Mouse (Mus musculus): Measurements from ENCODE around the gene Rnf135. TPM values are rescaled to one million over a fixed set of nuclear protein-coding genes. Genes with fewer than 3 reads are reported as not detected.
"Not testable (repeated sequence)": the region's sequence is repeated elsewhere in the genome, so short reads cannot be mapped to it uniquely, and the experiment has no call there.

Rnf135 gene
- total RNA-seq, 2 experiments from 2014 or later: 1.6 to 1.7 TPM

DNA sequence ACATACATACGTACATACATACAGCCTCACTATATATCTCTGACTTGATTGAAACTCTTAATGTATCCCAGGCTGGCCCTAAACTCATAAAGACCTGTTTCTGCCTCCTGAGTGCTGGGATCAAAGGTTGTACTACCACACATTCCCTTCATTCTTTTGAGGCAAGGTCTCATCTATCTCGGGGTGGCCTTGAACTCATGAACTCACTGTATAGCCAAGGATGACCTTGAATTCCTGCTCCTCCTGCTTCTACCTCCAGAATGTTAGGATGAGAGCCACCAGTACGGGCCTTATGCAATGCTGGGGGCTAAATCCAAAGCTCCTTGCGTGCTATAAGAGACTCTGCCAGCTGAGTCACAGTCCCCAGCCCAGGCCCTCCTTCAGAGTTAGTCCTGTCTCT is 22.6 kb upstream of the Rnf135 start:
- DNase-seq (ENCODE audit: low spot score): no peak

DNA sequence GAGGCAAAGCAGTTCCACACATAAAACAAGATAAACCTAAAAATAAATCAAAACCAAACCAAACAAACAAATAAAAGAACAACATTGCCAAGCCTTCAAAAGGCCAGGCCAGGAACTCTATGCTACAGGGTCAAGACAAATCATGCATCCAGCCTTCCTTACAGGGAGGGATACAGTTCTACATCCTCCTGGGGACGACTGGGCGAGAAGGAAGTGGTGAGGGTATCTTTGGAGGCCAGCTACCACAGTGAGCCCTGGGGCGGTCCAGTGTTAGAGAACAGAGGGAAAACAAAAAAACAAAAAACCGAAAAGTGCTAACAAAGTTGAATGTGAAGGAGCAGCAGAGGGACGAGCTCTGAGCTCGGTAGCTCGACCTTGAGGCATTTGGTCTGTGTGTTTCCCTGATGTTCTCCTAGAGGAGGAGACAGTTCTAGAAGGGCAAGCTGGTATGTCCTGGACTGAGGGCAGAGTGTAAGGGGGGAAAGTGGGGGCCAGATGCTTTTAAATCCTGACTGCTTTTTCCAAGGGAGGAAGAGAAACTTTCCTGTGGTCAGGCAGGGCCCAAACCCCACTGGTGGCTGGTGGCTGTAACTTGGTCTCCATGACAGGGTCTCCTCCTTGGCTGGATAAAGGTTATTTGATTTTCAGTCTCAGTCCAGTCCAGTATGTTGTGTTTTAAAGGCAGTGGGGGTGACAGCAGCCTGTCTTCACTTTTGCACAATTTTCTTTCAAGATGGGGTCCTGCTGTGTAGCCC is 20.1 kb upstream of the Rnf135 start:
- DNase-seq (ENCODE audit: low spot score): no peak

DNA sequence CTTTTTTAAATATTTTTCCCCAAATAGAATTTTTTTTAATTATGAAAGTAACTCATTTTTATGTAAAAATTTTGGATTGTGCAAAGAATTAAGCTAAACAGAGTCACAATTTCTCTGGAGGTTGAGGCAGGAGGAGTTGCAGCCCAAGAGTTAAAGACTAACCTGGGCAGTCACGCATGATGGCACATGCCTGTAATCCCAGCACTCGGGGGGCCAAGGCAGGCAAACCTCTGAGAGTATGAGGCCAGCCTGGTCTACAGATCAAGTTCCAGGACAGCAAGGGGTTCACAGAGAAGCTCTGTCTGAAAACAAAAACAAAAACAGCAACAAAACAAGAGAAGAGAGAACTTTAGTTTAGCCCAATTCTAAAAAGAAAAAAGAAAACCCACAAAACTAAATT is 19.4 kb upstream of the Rnf135 start:
- no peak for DNase-seq (ENCODE audit: low spot score)

DNA sequence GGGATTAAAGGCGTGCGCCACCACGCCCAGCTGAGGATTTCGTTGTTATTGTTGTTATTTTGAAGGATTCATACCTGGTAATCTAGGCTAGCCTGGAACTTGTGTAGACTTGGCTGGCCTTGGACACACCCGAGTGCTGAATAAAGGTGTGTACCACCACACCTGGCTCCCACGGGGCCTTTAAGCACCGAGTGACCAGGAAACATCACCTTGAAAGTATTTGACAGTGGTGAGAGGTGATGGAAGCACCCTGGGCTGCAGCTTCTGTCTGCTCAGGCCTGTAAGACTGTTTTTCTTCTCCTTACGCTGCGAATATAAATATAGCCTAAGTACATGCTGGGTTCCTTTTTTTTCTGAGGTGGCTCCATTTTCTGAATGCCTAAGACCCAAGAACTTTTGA is 15.5 kb upstream of the Rnf135 start:
- DNase-seq (ENCODE audit: low spot score): no peak

DNA sequence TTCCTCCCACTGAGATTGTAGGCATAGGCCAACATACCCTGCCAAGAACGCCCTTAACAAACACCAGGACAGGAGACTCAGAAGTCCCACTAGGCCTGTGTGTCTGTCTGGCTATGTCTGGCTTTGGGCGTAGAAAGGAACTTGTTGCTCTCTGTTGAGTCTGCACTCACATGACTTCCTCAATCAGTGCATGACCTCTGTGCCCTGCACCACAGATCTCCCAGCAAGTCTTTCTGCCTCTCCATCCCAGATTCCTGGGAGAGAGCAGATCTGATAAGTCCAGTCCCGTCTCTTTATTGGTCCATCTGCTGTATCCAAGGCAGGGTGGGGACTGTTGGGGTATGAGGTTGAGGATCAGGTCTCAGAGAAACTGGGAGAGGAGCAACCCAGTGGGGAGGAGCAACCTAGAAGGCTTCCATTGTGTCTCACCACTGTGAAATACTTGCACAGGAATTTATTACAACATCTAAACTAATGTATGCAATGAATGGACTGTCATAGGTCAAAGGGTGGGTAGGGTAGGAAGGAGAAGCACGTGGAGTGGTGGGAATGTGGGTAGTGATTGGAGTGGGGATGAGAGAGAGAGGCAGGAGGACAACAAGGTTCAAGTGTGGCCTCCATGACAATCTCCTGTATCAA is 14.9 kb upstream of the Rnf135 start:
- DNase-seq (ENCODE audit: low spot score): no peak

DNA sequence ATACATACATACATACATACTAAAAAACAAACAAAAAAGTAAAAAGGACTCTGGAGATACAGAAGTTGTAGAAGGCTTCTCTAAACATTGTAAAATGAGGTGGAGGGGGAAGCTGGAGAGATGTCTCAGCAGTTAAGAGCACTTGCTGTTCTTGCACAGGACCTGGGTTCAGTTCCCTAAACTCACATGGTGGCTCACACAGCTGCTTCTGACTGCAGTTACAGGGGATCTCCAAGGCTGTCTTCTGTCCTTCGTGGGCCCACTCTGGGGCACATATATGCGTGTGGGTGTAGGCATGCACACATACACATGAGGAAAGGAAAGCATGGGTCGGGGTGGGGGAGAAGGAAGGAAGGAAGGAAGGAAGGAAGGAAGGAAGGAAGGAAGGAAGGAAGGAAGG is 14.0 kb upstream of the Rnf135 start:
- no peak for DNase-seq (ENCODE audit: low spot score)

DNA sequence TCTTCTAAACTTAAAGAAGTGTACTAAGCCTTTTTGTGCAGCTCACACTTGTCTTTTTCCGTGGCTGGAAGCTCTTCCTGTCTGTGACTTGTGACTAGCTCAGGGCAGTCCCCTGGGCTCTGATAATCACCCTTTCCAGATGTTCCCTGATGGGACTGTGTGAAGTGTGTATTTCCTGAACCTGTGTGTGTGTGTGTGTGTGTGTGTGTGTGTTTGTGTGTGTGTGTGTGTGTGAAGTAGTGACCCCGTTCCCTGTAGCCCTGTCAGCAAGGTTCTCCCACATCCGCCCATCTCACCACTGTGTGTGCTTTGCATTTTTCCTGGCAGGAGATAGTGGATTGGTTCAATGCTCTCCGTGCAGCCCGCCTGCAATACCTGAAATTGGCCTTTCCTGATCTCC is 13.3 kb upstream of the Rnf135 start:
- no peak for DNase-seq (ENCODE audit: low spot score)

DNA sequence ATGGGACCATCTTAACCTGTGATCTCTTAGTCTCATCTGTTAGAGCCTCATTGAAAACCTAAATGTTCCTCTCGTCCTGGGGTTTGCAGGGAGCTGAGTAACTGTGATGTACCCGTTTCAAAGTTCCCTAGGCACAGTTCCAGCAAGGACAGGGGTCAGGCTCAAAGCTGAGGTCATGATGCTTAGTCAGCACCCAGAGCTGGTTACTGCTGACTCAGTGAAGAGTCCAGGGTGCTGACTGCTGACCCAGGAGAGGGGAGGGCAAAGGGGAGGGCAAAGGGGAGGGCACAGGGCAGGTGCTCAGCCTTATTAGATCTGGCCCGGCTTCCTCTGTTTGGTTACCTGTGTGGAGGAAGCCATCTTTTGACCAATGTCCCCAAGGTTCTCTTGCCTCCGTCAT is 11.8 kb upstream of the Rnf135 start:
- peak; percentile 36 for DNase-seq (ENCODE audit: low spot score)

DNA sequence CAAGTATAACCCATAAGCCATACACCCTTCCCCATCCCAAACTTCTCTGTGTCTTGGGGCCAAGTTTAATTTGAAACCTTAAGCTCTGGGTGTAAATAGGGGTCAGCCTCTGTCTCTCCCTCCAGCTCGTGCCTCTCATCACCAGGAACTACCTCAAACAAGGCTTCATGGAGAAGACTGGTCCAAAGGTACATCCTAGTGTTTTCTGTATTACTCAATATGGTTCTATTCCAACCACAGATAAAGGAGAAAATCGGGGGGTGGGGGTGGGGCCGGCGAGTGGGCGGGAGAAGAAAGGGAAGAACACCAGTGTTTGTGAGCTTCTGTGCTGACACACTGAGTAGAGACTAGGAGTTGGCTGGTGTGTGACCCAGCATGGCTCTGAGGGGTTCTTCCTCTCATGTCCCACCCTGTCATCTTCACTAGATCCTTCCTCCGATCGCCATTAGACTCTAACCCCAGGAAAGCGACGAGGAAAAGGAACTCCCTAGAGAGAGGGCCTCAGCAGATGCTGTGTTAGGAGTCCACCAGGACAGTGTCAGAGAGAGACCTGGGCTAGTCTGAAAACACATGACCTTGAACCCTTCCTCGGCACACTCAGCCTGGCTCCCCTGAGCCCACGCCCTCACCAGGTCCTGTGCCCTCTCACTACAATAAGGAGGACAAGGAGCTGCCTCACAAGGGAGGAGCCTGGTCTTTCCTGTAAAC is 9.5 kb upstream of the Rnf135 start:
- no peak for DNase-seq (ENCODE audit: low spot score)

DNA sequence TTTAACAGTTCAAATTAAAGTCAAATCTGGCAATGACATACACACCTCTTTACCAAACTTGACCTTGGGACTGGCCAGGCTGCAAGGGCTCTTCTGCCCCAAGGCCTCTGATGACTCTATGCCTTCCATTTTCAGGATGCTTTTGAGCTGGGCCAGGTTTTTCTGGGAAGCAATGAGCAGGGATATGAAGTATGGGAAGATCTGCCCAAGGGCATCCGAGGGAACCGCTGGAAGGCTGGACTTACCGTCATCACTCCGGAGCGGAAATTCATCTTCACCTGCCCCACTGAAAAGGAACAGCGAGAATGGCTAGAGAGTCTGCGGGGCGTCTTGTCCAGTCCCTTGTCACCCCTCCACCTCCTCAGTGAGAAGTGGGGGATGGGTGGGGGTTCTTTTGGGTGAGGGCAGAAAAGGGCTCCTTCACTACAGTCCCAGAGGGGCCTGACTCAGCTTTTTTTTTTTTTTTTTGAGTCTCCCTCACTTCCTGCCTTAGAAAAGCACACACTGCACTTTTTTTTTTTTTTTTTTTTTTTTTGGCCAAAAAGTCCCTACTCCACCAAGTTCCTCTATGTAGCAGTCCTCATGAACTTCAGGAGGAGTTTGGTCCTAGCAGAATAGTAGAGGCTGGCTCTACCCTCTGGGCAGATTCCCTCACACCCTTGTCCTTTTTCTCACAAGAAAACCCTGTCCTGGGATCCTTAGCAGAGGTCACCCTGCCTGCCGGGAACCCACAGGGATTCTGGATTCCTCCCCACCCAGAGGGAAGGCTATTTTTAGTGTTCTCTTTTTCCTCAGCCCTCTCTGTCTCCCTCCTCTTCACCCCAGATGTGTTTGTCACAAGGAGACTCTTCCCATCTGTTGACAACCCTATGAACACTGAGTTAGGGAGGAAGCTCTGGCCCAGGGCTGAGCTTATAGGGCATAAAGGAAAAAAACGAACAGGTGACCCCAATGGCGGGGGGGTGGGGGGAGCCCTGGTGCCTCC is 6.4 kb upstream of the Rnf135 start:
- DNase-seq (ENCODE audit: low spot score): no peak

DNA sequence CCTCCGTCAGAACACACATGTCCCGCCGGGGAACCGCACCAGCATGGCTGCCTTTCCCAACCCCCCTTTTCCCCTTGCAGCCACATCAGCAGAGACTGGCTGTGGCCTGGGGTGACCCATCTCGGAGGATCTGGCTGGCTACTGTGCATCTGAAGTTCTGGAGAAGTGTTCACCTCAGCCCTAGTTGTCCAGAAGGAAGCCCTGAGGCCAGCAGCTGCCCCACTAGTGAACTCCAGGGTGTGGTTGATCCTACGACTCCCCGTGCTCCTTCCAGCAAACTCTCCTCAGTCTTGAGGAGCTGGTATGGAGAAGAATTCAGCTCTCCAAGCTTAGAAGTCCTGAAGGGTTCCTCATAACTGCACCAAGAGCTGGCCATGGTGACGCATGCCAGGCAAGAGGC is 5.3 kb upstream of the Rnf135 start:
- no peak for DNase-seq (ENCODE audit: low spot score)

DNA sequence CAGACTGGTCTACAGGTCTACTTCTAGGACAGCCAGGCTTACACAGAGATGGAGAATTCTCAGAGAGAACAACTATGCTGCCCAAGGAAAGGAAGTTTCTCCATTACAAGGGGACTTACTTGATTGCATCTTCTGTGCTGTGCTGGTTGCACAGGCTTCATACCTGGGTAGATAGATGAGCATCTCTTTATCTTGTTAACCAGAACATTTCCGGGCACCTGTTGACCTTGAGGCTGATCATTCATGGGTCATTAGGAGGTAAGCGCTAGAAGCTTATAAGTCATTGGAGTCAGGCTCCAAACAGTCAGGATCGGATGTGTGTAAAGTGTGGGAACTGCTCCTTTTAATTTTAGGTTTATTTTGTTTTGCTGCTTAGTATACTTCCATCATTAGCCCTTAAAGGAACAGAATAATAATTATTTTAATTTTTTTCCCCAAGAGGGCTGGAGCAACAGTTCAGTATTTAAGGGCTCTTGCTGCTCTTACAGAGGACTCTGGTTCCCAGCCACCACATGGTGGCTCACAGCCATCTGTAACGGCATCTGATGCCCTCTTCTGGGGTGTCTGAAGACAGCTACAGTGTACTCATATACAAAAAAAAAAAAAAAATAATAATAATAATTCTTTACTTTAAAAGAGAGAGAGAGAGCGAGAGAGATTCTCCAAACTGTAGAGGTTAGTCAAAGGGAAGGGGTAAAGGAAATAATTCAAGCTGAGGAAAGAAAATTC is 2.5 kb upstream of the Rnf135 start:
- DNase-seq (ENCODE audit: low spot score): no peak

DNA sequence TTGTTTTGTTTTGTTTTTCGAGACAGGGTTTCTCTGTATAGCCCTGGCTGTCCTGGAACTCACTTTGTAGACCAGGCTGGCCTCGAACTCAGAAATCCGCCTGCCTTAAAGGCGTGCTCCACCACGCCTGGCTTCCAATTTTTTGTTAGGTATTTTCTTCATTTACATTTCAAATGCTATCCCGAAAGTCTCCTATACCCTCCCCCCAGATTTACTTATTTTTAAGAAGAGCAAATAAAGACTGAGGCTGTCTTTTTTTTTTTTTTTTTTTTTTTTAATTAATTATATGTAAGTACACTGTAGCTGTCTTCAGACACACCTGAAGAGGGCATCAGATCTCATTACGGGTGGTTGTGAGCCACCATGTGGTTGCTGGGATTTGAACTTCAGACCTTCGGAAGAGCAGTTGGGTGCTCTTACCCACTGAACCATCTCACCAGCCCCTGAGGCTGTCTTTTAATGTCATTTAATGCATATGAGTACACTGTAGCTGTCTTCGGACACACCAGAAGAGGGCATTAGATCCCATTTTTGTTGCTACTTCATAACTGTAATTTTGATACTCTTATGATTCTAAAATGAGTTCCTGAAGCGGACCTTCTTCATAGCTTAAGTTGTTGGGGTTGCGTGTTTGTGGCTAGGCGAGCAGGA is 472 bp upstream of the Rnf135 start:
- not testable (repeated sequence) for DNase-seq (ENCODE audit: low spot score)

DNA sequence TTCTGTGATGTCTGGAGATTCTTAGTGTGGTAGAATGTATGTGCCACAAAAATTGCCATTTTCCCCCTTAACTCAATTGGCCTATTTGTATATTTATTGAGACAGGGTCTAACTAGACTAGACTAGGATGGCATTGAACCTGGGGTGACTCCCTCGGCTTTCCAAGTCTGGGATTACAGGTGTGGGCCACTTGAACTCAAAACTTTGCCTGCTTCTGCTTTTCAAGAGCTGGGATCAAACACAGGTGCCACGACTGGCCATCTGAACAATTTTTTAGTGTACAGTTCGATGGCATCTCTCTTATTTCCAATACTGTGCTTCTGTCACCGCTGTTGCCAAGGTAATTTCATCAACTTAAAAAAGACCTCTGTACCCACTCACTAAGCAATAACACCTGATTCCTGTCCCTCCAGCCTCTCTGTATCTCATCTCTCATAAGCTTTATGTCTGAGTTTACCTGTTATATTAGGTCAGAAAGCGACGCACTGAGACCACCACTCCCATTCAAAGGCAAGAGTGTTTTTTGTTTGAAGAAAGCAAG is 950 bp downstream of the Rnf135 start:
- no peak for DNase-seq (ENCODE audit: low spot score)

DNA sequence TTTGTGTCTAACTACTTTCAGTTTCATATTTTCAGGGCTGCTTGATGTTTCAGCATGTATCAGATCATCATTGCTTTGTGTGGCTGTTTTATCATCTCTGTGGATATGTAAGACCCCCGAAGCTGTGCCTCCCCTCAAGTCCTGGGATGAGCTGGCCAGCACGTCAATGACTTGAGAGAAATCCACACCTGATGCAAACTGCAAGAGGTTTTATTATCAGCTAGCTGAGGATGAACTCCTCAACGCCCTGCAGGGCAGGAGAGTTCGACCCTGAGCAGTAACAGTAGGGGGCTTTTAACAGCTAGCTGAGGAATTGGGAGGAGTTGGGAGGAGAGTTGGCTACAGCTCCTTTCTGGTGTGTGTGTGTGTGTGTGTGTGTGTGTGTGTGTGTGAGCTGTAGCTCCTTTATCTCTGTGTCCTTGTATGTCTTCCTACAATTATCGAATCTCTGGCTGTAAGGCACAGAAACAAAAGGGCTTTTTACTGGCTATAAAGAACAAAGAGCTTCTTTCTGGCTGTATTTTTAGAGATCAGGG is 1.9 kb downstream of the Rnf135 start:
- DNase-seq (ENCODE audit: low spot score): not testable (repeated sequence)

DNA sequence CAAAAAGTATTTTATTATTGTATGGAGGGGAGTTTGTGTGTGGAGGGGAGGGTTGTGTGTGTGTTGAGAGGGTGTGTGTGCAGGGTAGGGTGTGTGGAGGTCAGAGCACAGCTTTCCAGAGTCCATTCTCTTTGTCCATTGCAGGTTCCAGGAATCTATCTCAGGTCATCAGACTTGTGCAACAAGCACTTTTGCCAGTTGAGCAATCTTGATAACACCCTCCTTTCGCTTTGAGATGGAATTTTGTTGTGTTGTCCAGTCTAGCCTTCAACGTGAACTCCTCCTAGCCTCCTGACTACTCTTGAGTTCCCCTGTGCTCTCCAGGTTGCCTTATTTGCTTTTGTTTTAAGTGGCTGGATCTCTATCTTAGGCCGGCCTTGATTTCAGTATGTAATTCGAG is 6.6 kb downstream of the Rnf135 start:
- no peak for DNase-seq (ENCODE audit: low spot score)

DNA sequence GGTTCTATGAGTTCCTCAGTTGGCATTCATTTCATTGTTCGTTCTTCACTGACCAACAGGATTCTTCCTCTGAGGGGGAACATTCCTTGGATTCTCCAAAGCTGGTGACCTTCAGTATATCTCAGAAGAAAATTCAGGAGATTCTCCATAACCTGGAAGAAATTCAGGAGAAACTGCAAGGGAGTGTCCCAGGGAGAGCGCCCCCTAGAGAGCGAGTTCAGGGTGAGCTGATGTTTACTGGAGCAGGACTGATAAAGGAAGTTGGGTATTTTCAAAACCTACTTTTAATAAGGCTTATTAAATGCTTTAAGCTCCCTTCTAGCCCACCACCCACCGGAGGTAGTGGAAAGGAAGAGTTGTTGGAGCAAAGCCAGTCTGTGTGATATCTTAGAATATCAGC is 10.2 kb downstream of the Rnf135 start:
- DNase-seq (ENCODE audit: low spot score): no peak

DNA sequence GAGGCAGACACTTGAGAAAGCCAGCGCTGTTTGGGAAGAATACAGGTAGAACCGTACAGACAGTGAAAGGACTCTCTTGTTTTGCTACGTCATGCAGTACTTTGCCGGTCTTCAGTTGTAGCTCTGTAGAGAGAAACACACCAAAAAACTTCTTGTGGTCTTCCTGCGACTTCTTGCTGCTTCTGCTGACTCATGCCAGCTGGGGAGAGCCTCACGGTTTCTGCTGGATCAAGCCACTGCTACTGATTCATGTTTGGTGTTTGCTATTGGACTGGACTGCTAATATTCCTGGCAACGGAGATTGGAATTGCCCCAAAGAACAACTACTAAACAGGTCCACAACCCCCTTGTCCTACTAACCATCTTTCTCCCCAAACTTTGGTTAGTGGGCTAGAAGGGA is 12.7 kb downstream of the Rnf135 start:
- DNase-seq (ENCODE audit: low spot score): no peak

DNA sequence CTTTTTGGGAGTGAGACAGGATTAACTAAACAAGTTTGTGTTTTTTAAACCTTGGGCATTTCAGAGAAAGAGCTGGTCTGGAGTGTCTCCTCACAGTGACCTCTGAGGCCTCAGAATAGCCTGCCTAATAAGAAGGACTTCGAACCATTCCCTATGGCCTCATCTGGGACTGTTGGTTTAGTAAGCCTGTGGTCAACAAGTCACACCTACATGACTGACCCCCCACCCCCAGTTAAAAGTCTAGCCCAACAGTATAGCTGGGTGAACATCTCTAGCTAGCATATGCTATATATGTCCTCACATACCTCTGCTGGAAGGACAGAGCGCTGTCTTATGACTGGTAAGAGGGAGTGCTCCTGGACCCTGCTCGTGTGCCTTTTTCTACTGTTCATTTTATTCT is 15.7 kb downstream of the Rnf135 start:
- DNase-seq (ENCODE audit: low spot score): no peak

DNA sequence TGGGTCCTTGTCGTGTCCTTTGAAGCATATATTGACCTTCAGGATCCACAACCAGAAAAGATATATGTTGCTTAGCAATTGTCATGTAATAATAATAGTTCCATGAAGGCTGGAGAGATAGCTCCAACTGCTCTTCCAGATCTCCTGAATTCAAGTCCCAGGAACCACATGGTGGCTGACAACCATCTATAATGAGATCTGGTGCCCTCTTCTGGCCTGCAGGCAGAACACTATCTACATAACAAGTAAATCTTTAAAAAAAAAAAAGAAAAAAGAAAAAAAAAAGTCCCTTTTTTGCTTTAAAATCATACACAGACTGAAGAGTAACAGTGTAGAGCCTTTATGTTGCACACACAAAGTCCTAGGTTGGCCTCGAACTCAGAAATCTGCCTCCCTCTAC is 16.1 kb downstream of the Rnf135 start:
- no peak for DNase-seq (ENCODE audit: low spot score)
